Mouse (Mus musculus) lung, postnatal 14 days (tissue): Measurements from ENCODE around the gene Trim38.
"Not testable (repeated sequence)": the region's sequence is repeated elsewhere in the genome, so short reads cannot be mapped to it uniquely, and the experiment has no call there.

ENCODE experiments used
- DNase-seq: peaks from one replicate; pipeline ENCODE4 v3.0.0; 2021

The Trim38 gene

DNA sequence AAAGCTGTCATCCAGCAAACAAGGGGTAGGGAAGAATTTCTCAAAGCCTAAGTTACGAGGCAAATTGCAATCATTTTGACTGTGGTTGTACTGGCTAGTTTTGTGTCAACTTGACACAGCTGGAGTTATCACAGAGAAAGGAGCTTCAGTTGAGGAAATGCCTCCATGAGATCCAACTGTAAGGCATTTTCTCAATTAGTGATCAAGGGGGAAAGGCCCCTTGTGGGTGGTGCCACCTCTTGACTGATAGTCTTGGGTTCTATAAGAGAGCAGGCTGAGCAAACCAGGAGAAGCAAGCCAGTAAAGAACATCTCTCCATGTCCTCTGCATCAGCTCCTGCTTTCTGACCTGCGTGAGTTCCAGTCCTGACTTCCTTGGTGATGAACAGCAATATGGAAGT lies at the start of gene Trim38:
Gene Trim38 (plus strand): TSS at position 301 of the 400 bp plus-strand sequence.
- DNase-seq = not testable (repeated sequence)

DNA sequence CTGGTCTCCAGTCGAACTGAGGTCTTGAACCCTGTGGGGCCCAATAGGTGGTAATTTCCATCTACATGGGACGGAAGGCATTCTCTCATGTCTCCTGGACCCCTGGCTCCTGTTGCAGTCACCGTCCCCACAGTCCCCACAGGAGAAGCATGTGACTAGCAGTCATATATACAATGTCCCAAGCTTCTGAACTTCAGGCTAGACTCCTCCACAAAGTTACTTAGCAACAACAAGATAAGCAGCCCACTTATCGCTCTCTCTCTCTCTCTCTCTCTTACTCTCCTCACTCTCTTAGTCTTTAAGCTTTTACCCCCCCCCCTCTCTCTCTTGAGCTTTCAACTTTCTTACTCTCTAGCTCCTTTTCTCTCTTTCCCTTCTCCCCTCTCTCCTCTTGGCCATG lies 45.5 kb upstream of the Trim38 start:
- DNase-seq = no peak

DNA sequence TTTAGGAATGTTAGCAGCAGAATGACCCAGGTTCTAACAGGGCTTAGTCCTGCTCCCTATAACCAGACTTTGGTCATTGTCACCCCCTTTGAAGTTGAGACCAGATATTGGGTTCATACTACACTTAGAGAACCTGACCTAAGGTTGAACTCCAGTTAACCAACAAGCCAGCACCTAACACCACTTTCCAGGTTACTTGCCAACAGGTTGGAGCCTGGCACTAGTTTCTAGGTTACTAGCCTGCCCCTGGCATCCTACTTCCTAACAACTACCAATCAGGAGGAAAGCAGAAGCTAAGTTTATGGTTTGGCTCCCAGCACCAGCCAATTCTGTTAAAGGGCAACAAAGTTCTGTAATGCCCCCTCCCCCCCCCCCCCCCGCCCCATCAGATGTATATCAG lies 44.5 kb upstream of the Trim38 start:
- DNase-seq = no peak

DNA sequence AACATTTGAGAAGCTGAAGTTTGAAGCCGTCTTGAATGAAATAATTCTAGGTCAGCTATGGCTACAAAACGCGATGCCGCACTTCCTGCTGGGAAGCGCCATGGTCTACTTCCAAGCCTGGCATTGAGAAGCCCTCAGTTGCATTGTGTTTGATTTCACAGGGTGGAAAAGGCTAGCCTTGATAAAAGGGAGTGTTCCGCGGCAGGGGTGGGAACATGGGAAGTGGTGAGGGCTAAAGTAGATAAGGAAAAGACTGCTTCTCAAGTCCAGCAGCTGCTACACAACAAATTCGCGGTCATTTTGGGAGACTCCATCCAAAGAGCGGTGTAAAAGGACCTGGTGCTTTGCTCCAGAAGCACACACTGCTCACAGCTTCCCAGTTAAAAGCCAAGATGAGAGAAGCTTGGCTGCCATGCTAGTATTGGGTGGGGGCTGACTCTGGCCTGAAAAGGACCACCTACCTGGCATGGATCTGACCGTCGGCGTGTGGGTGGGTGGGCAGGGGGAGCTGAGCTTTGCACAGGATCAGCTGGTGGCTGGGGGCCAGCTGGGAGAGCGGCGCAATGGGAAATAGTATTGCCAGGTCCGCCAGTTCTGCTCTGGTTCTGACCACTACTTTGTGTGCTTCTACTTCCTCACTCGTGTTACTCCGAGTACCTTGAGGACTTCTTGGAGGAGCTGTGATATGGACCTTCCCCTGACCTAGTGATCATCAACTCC lies 41.1 kb upstream of the Trim38 start:
- no peak for DNase-seq

DNA sequence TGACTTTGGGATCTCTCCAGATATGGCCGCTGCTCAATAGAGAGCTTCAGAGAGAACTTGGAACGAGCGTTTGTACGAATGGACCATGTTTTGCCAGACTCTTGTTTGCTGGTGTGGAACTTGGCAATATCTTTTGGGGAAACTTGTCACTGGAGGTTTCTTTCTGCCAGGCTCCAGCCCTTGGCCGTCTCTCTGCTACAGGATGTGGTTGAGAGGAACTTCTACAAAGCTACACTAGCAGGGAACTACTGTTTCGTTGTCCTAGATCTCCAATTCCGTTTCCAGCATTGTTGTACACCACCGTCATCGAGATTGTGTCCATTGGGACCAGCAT lies 40.6 kb upstream of the Trim38 start:
- DNase-seq = no peak

DNA sequence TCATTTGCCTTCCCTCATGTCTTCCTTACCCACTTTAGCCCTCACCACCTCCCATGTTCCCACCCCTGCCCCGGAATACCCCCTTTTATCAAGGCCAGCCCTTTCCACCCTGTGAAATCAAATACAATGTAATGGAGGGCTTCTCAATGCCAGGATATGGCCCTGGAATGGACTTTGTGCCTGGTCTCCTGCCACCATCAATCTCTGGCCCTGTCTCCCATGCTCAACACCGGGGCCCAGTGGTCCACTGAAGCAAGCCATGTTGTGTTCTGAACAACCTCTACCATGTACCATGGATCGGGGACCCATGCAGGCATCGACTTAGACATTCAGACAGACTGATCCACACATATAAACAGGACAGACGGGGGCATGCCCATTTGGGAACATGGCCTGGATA lies 40.0 kb upstream of the Trim38 start:
- no peak for DNase-seq

DNA sequence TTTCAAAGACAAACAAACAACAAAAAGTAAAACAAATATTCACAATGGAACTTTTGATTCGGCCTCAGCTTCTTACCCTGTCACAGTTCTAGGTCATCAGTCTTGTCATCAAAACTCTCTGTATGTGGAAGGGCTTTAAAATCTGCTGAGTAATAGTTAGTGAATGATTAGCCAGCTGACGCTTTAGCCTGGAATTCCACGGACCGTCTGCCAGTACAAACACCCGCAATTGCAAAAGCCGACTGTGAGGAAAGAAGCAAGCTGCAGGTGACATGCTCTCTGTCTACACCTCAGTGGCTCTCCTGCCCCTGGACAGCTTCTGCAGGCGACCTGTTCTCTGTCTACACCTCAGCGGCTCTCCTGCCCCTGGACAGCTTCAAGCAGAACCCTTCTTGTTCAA lies 39.2 kb upstream of the Trim38 start:
- no peak for DNase-seq

DNA sequence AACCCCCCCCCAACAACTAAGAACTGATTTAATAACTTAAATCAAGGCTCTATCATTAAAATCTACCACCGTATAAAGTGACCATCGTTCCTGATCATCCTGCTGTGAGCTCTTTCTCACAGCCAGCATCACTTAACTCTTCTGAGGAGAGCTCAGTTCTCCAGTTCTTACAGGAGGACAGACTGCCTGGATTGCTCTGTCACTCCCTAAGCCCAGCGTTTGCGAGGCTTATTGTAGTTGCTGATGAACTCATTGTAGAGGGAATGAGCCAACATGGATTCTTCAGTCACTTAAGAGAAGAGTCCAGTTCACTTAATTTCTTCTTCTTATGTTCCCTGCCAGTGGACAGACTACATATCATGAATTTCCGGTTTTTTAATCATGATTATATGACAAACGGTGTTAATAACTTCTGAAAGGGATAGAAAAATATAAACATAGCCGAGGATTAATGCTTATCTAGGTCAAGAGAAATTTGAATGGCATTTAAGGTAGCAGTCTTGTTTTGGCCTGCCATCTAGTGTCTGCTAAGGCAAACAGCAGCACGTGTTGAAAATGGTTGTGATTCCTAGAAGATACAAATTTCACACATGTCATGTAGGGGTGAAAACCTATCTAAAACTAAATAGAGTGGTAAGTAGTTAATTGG lies 37.4 kb upstream of the Trim38 start:
- DNase-seq = no peak

DNA sequence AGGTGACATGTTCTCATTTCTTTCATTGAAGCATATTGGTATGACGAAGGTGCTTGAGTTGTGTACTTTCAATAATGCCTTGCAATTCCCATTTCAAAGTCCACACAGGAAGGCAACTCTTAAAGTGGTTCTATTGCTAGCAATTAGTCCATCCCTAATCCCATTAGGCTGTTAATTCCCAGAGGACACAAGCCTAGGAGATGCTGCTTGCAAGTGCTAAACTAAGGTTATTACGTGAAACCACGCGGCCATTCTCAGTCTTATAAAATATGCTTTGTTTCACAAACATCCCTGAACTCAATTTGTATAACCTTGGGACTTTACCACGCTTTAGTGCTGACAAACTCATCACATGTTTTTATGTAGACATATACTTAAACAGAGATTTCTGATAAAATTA lies 32.6 kb upstream of the Trim38 start:
- DNase-seq = no peak

DNA sequence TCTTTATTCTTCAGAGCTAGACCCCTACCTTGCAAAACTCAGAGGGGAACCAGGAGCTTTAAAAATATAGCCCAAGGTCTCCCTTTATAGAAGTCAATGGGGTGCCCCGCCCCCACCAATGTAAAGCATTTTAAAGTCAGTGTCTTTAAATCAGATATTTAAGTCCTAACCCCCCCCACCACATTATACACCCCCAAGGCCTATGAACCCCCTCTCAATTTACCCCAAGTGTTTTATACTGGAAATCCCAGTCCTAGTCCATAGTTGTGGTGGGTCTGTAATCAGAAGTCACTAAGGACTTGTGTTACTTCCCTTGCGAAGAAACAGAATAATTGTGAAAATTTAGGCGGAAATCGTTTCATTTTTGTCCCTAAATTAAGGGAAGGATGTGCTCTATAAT lies 31.7 kb upstream of the Trim38 start:
- no peak for DNase-seq

DNA sequence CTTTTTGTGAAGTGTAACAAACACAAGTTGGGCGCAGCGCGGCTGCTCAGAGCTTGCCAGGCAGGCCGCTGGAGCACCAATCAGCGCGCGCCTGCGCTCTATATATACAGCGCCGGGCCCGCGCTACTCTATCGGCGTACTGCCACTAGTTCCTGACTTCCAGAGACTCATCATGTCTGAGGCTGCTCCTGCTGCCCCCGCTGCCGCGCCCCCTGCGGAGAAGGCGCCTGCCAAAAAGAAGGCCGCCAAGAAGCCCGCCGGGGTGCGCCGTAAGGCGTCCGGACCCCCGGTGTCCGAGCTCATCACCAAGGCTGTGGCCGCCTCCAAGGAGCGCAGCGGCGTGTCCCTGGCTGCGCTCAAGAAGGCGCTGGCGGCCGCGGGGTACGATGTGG lies 31.0 kb upstream of the Trim38 start, which contains the start of gene Hist1h1c:
Gene Hist1h1c (plus strand): TSS at position 132 of the 392 bp plus-strand sequence.
- DNase-seq = peak; percentile 91

DNA sequence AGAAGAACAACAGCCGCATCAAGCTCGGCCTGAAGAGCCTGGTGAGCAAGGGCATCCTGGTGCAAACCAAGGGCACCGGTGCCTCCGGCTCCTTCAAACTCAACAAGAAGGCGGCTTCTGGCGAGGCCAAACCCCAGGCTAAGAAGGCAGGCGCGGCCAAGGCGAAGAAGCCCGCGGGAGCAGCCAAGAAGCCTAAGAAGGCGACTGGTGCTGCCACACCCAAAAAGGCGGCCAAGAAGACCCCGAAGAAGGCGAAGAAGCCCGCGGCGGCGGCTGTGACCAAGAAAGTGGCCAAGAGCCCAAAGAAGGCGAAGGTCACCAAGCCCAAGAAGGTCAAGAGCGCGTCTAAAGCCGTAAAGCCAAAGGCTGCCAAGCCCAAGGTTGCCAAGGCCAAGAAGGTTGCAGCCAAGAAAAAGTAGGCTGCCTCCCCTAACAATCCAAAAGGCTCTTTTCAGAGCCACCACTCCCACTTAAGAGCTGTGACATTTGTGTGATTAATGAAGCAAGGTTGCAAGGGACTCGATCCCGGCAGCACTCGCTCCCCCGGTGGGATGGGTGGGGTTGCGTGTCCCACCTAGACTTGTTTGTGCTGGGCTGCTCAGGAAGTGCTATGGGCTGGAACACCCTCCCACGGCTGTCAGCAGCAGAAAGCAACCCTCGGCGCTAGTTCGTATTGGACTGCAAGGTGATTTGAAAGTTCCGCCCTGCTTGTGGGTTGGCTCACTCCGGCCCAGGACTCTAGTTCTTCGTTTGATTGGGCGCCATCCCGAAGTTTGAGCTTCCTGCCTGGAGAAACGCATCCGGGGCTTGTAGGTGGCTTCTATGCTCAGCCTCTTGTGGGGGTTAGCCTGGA lies 30.4 kb upstream of the Trim38 start:
- peak; percentile 92 for DNase-seq

DNA sequence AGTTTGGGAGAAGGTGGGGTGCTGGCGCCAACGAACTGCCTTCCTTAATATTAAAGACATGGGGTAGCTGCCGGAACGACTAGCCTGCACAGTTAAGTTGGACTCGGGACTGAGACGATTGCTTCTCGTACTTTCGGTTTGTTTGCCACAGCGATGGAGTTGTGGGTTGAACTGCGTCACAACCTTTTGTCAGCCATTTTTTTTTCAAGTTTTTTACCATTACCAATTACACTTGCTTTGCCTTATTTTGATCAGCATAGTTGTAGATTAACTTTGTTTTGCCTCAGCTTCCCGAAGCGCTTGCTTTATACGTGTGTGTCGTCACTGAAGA lies 29.8 kb upstream of the Trim38 start:
- no peak for DNase-seq

DNA sequence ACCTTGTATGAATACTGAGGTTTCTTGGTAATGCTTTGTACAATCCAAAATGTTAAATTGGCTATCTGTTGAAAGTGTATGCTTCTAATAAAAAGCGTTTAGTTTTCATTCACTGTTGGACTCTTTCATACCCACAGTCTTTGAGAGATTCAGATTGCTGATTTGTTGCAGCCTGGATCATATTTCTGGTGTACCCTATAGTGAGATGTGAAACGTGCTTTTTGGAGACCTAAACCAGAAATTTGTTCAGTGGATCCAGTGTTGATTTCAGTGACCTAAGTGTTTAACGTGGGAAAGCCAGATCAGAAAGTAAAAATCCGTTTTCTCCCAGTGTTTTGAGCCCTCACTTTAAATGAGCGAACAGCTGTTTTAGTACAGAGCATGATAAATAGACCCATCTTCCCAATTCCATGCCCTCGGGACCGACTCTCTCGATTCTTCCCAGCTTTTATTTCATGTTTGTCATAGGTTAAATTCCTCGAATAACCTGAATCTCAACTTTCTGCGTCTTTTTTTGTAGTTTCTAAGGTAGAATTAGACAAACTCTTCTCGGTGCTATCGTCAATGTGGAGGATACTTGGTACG lies 29.4 kb upstream of the Trim38 start:
- DNase-seq = no peak

DNA sequence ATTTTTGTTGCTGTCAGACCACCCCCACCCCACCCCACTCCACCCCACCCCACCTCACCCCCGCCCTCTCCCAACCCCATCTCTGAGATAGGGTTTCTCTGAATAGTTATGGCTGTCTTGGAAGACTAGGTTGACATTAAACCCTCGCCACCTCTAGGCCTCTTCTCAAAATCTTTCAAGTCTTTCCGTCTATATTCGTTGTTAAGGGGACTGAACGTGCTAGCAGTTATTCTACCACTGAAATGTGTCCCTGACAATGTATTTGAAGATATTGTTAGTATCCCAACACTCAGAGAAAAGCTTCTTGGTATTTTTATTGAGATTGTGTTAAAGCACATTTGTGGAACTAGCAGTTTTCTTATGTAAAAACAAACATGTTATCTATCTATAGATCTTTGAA lies 28.8 kb upstream of the Trim38 start:
- no peak for DNase-seq

DNA sequence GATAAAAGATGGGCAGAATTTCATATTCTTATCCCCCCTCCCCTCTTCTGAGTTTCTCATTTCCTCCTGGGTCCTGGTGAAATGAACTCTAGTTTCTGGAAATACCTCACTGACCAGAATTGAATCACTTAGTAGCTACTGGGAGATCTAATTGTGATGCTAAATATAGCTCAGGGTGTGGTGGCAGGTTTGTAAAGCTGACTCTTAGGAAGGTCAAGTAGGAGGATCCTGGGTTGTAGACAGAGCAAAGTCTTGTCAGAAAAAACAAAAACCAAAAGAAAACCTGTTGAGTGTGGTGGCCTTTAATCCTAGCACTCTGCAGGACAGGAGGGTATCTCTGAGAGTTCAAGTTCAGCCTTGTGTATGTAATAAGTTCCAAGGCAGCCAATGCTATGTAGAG lies 27.7 kb upstream of the Trim38 start:
- no peak for DNase-seq

DNA sequence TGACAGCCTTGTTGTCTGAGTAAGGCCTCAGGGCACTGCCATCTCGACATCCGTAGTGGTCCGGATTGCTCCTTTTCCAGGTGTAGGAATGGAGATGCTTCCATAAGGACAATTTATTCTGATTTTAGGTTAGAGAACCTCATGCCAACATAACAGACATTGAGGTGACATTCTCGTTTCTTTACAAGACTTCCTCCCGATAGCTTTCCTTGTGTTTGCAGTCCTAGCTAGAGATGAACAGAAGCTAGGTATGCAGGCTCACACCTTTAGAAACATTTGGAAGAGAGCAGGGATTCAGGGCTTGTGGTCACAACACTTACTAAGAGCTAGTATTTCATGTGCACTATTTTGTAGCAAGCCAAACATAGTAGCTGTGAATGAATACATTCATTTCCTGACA lies 26.5 kb upstream of the Trim38 start:
- no peak for DNase-seq

DNA sequence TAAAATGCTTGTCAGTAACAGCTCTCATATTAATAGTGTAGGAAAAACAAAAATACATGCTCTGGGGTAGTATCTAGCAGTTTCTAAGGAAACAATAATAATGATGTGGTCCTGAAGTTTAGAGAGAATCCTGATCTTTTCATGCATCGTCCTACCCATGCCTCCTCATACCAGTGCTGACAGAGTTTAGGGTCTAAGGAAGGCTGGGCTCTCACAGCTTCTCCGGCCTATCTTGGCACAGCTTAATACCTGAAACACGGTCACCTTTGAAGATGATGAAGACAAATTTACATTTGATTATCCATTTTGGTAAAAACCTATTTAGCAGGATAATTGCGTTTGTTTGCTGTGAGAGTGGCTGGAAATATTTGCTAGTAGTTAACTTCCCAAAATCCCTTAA lies 25.8 kb upstream of the Trim38 start:
- no peak for DNase-seq

DNA sequence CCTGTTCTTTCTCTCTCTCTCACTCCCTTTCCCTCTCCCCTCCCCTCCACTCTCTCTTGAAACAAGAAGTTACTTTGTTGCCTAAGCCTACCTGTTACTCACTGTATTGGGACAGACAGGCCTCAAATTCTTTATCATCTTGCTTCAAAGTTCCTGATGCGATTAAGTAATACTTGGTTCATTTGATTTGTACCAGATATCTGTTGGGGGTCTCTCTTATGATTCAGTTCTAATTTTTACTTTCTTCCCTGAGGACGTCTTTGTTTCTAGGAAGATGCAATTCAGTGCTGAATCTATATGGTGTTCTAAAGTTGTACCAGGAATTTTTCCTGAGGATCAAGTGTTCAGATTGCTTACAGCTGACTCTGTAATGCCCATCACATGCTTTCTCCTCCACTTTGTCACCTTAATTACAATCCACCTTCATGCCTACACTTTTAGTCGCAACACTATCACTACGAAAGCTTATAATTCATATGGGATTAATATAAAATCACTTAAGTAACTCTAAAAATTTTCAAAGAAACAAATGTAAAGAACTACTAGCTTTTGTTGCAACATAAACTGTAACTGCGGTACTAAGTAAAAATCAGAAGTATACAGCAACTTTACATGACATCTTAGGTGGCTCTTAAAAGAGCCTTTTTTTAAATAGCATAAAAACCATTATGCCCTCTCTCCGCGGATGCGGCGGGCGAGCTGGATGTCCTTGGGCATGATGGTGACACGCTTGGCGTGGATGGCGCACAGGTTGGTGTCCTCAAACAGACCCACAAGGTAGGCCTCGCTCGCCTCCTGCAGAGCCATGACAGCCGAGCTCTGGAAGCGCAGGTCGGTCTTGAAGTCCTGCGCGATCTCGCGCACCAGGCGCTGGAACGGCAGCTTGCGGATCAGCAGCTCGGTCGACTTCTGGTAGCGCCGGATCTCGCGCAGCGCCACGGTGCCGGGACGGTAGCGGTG lies 25.0 kb upstream of the Trim38 start:
- DNase-seq = no peak

DNA sequence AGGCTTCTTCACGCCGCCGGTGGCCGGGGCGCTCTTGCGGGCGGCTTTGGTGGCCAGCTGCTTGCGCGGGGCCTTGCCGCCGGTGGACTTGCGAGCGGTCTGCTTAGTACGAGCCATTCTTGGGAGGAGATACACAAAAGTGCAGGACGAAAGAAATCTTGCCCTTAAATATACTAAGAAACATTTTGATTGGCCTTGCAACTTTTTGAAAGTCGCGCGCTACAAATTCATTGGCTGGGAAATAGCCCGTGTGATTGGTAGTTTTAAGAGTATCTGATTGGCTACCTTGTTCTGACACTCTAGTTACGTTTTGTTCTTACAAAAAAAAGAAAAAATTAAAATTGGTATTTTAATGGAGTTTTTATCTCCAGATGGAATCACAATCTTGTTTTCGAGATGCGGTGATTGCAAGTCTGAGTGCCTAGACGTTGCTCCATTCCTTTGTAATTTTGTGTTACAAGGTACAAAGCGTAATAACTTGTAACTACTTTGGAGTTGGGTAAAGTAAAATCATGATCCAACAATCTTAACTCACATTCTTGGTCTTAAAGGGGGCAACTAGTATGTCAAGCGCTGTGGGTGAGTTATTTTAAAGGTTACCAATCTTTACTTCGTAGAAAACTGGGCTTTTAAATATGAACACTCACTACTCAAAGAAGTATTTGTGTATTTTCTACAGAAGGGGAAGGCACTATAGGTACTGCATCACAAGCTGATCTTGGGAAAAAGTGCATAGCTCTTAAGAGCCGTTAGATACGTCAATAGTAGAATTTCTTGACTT lies 24.1 kb upstream of the Trim38 start, which contains the start of gene Hist1h3c:
Gene Hist1h3c (minus strand): TSS at position 222 of the 781 bp plus-strand sequence.
- DNase-seq = peak; percentile 88
